Mouse (Mus musculus) neural tube, embryonic 15.5 days (tissue): ENCODE results near the gene Mafg. TPM values are rescaled to one million over a fixed set of nuclear protein-coding genes. Genes with fewer than 3 reads are reported as not detected.
A peak's percentile ranks its signal among the peaks of the same experiment; 100 is the strongest.

Source experiments
- ATAC-seq: fragments of 200-750 bp; cut with Nextera tagmentation; 2 replicates; pipeline ENCODE4 v1.8.0; 2017; ENCODE audit warnings: mild to moderate bottlenecking, moderate TSS enrichment, moderate library complexity; ENCODE audit not compliant: low FRiP score
- H3K27ac ChIP-seq: fragments of 300-500 bp; sonication (generic); replicated peaks from 2 replicates; pipeline ENCODE4 v1.5.1; 2015; ENCODE audit warnings: mild to moderate bottlenecking, inconsistent platforms
- H3K27me3 ChIP-seq: fragments of 300-500 bp; sonication (generic); replicated peaks from 2 replicates; pipeline ENCODE4 v1.6.1; 2015; ENCODE audit warnings: inconsistent platforms
- H3K36me3 ChIP-seq: fragments of 300-500 bp; sonication (generic); 2 replicates; pipeline ENCODE4 v1.6.1; 2015; ENCODE audit warnings: inconsistent platforms
- H3K4me1 ChIP-seq: fragments of 300-500 bp; sonication (generic); 2 replicates; pipeline ENCODE4 v1.6.1; 2015; ENCODE audit warnings: inconsistent platforms
- H3K4me2 ChIP-seq: fragments of 300-500 bp; sonication (generic); 2 replicates; pipeline ENCODE4 v1.6.1; 2015; ENCODE audit warnings: inconsistent platforms, mild to moderate bottlenecking, moderate library complexity
- H3K4me3 ChIP-seq: fragments of 300-500 bp; sonication (generic); replicated peaks from 2 replicates; pipeline ENCODE4 v1.5.1; 2015; ENCODE audit warnings: mild to moderate bottlenecking, inconsistent platforms
- H3K9ac ChIP-seq: fragments of 300-500 bp; sonication (generic); replicated peaks from 2 replicates; pipeline ENCODE4 v1.6.1; 2015; ENCODE audit warnings: mild to moderate bottlenecking, inconsistent platforms
- H3K9me3 ChIP-seq: fragments of 300-500 bp; sonication (generic); replicated peaks from 2 replicates; pipeline ENCODE4 v1.6.1; 2016; ENCODE audit warnings: inconsistent platforms
- WGBS: fragments of 180-500 bp; shearing (Covaris S2); methylation state at CpG from one replicate; pipeline ENCODE4 v1.1.7; 2015; ENCODE audit warnings: mixed read lengths; 5-methylcytosine and 5-hydroxymethylcytosine counted together
- polyA plus RNA-seq: library from polyadenylated mRNA; unstranded; fragments of >200 nt; fragmentation: Nextera tagmentation; extraction: Ambion mirVana; gene quantifications from 2 replicates; pipeline ENCODE4 v1.2.1, GENCODE M21; 2015

Mafg gene
- polyA plus RNA-seq, 1 experiment from 2014 or later = 41.0 TPM

GRCm38 (mm10) chr11:120581490-120582267, 51.7 kb downstream of the Mafg start, which contains the start of gene Arhgdia:
Gene Arhgdia (minus strand): TSS chr11:120581624.
- Histone ChIP-seq H3K27me3 (no peaks in the 10 kb centered on the region), H3K27ac (peak within 1 kb of the TSS; percentile 97), H3K4me1 (peaks cover 28% of the 10 kb centered on the region), H3K9ac (peak within 1 kb of the TSS; percentile 91), H3K9me3 (no peaks in the 10 kb centered on the region), H3K4me3 (peak within 1 kb of the TSS; percentile 89), H3K4me2 (peak within 1 kb of the TSS; percentile 96), H3K36me3 (peaks cover 48% of the 10 kb centered on the region)
- WGBS = 5% methylated on average over 70 of the region's 75 CpGs
- peak; percentile 80 for ATAC-seq

GRCm38 (mm10) chr11:120580871-120581331, 52.5 kb downstream of the Mafg start:
- ATAC-seq = peak; percentile 49
- WGBS = under 1% methylated on average over 33 of the region's 44 CpGs
- Histone ChIP-seq H3K4me2 (peak overlapping the region; percentile 96), H3K9ac (peak overlapping the region; percentile 91), H3K9me3 (no peaks in the 10 kb centered on the region), H3K27me3 (no peaks in the 10 kb centered on the region), H3K4me3 (peak overlapping the region; percentile 89), H3K4me1 (peaks cover 28% of the 10 kb centered on the region), H3K27ac (peak overlapping the region; percentile 97), H3K36me3 (peaks cover 40% of the 10 kb centered on the region)

- 64% methylated on average over 7 of the region's 7 CpGs for WGBS
- H3K36me3 ChIP-seq = peaks cover 34% of the 10 kb centered on the region
- H3K9me3 ChIP-seq = no peaks in the 10 kb centered on the region
- peaks cover 28% of the 10 kb centered on the region for H3K4me1 ChIP-seq
- no peaks in the 10 kb centered on the region for H3K27me3 ChIP-seq
- no peak for ATAC-seq
- H3K4me2 ChIP-seq = peak overlapping the region; percentile 96
- H3K9ac ChIP-seq = peak overlapping the region; percentile 91
- peak overlapping the region; percentile 89 for H3K4me3 ChIP-seq
- peak overlapping the region; percentile 97 for H3K27ac ChIP-seq
Observed at GRCm38 (mm10) chr11:120580190-120580589, 53.2 kb downstream of the Mafg start.

GRCm38 (mm10) chr11:120579316-120580107, 53.9 kb downstream of the Mafg start:
- no peaks in the 10 kb centered on the region for H3K9me3 ChIP-seq
- H3K4me2 ChIP-seq = peak overlapping the region; percentile 96
- H3K27me3 ChIP-seq = no peaks in the 10 kb centered on the region
- peak overlapping the region; percentile 91; the same call in 1 of the 2 replicates for H3K9ac ChIP-seq
- peaks cover 31% of the 10 kb centered on the region for H3K4me1 ChIP-seq
- 71% methylated on average over 15 of the region's 15 CpGs for WGBS
- H3K27ac ChIP-seq = peak overlapping the region; percentile 97
- no peak for ATAC-seq
- H3K4me3 ChIP-seq = peak overlapping the region; percentile 89
- H3K36me3 ChIP-seq = peaks cover 30% of the 10 kb centered on the region

GRCm38 (mm10) chr11:120578694-120579243, 54.6 kb downstream of the Mafg start:
- H3K4me1 ChIP-seq = peaks cover 39% of the 10 kb centered on the region
- H3K4me3 ChIP-seq = 0 out of 2 replicates have a peak overlapping the region, but pooled peaks have one; percentile 89
- H3K4me2 ChIP-seq = no peak overlapping the region
- no peak overlapping the region for H3K27ac ChIP-seq
- peaks cover 25% of the 10 kb centered on the region for H3K36me3 ChIP-seq
- WGBS = 86% methylated on average over 11 of the region's 11 CpGs
- no peak for ATAC-seq
- no peaks in the 10 kb centered on the region for H3K27me3 ChIP-seq
- no peak overlapping the region for H3K9ac ChIP-seq
- no peaks in the 10 kb centered on the region for H3K9me3 ChIP-seq

- no peaks in the 10 kb centered on the region for H3K27me3 ChIP-seq
- 84% methylated on average over 10 of the region's 10 CpGs for WGBS
- H3K4me1 ChIP-seq = peaks cover 41% of the 10 kb centered on the region
- H3K9me3 ChIP-seq = no peaks in the 10 kb centered on the region
- H3K4me3 ChIP-seq = no peak overlapping the region
- H3K27ac ChIP-seq = no peak overlapping the region
- ATAC-seq = no peak
- 0 out of 2 replicates have a peak overlapping the region, but pooled peaks have one; percentile 7 for H3K9ac ChIP-seq
- peaks cover 25% of the 10 kb centered on the region for H3K36me3 ChIP-seq
- no peak overlapping the region for H3K4me2 ChIP-seq
Observed at GRCm38 (mm10) chr11:120578024-120578693, 55.2 kb downstream of the Mafg start.

GRCm38 (mm10) chr11:120577211-120578023, 56.0 kb downstream of the Mafg start:
- peaks cover 25% of the 10 kb centered on the region for H3K36me3 ChIP-seq
- H3K27ac ChIP-seq = peak overlapping the region; percentile 18; the same call in 1 of the 2 replicates
- ATAC-seq = no peak
- 0 out of 2 replicates have a peak overlapping the region, but pooled peaks have one; percentile 7 for H3K9ac ChIP-seq
- H3K27me3 ChIP-seq = no peaks in the 10 kb centered on the region
- H3K9me3 ChIP-seq = no peaks in the 10 kb centered on the region
- no peak overlapping the region for H3K4me3 ChIP-seq
- H3K4me1 ChIP-seq = peaks cover 41% of the 10 kb centered on the region
- WGBS = 83% methylated on average over 7 of the region's 7 CpGs
- H3K4me2 ChIP-seq = no peak overlapping the region

GRCm38 (mm10) chr11:120576365-120576981, 56.9 kb downstream of the Mafg start:
- H3K27ac ChIP-seq = no peak overlapping the region
- peaks cover 39% of the 10 kb centered on the region for H3K4me1 ChIP-seq
- peaks cover 25% of the 10 kb centered on the region for H3K36me3 ChIP-seq
- no peak overlapping the region for H3K9ac ChIP-seq
- no peaks in the 10 kb centered on the region for H3K9me3 ChIP-seq
- no peak overlapping the region for H3K4me3 ChIP-seq
- no peak for ATAC-seq
- WGBS = 90% methylated on average over 3 of the region's 3 CpGs
- no peak overlapping the region for H3K4me2 ChIP-seq
- H3K27me3 ChIP-seq = no peaks in the 10 kb centered on the region

- no peaks in the 10 kb centered on the region for H3K9me3 ChIP-seq
- no peaks in the 10 kb centered on the region for H3K27me3 ChIP-seq
- H3K4me1 ChIP-seq = peaks cover 44% of the 10 kb centered on the region
- H3K4me2 ChIP-seq = no peak overlapping the region
- H3K27ac ChIP-seq = no peak overlapping the region
- peaks cover 31% of the 10 kb centered on the region for H3K36me3 ChIP-seq
- H3K9ac ChIP-seq = no peak overlapping the region
- H3K4me3 ChIP-seq = no peak overlapping the region
- no peak for ATAC-seq
Observed at GRCm38 (mm10) chr11:120575940-120576339, 57.5 kb downstream of the Mafg start.
